Mouse (Mus musculus) effector memory CD4-positive, alpha-beta T cell, adult 7 months (primary cell): Measurements from ENCODE around the gene Ubl4b. TPM values are rescaled to one million over a fixed set of nuclear protein-coding genes. Genes with fewer than 3 reads are reported as not detected.

ENCODE experiments used
- polyA plus RNA-seq: library from polyadenylated mRNA; unstranded; fragments of 100-300 nt; shearing (Covaris generic); gene quantifications from one replicate; pipeline ENCODE4 v1.2.1, GENCODE M21; 2017

The Ubl4b gene
- not detected for polyA plus RNA-seq

GRCm38 (mm10) chr3:107554842-107555241 is at the start of gene Ubl4b:
Gene Ubl4b, minus strand, starts transcription at chr3:107555073.

GRCm38 (mm10) chr3:107594662-107595263 is 39.9 kb upstream of the Ubl4b start, which contains the start of gene Alx3:
Gene Alx3, plus strand, starts transcription at chr3:107595031.

GRCm38 (mm10) chr3:107517631-107518108 is 37.2 kb downstream of the Ubl4b start, which contains the start of gene Slc6a17:
Gene Slc6a17, minus strand, starts transcription at chr3:107518018.

Other genes with a start within 250 kb of the Ubl4b start
- gene Rbm15, start 221.4 kb downstream of the Ubl4b start, polyA plus RNA-seq: 14.9 TPM
- not detected for gene Kcnc4, start 95.5 kb downstream of the Ubl4b start, polyA plus RNA-seq
- gene Slc6a17, start 37.1 kb downstream of the Ubl4b start, polyA plus RNA-seq: not detected
- gene Alx3, start 40.0 kb upstream of the Ubl4b start, polyA plus RNA-seq: not detected
- not detected for gene Gm10961, start 76.2 kb upstream of the Ubl4b start, polyA plus RNA-seq
- gene Strip1, start 76.6 kb upstream of the Ubl4b start, polyA plus RNA-seq: 54.8 TPM
- 75.7 TPM for gene Ahcyl1, start 141.5 kb upstream of the Ubl4b start, polyA plus RNA-seq
- 5.3 TPM for gene Csf1, start 205.4 kb upstream of the Ubl4b start, polyA plus RNA-seq